Mouse (Mus musculus): Measurements from ENCODE around the gene Catsper2.

The Catsper2 gene

GRCm38 (mm10) chr2:121353156-121353555 is 60.4 kb downstream of the Catsper2 start:
- no peak for DNase-seq (ENCODE audit: low spot score)
